Mouse (Mus musculus) kidney, embryonic 16.5 days (tissue): ENCODE data around the gene Vdr. TPM values are rescaled to one million over a fixed set of nuclear protein-coding genes. Genes with fewer than 3 reads are reported as not detected.

ENCODE experiments used
- ATAC-seq: fragments of 200-750 bp; cut with Nextera tagmentation; 2 replicates; pipeline ENCODE4 v1.8.0; 2017; ENCODE audit warnings: moderate TSS enrichment; ENCODE audit not compliant: low FRiP score, low TSS enrichment
- H3K27ac ChIP-seq: fragments of 300-500 bp; sonication (generic); 2 replicates; pipeline ENCODE4 v1.5.1; 2014; ENCODE audit warnings: low read length
- H3K27me3 ChIP-seq: fragments of 300-500 bp; sonication (generic); 2 replicates; pipeline ENCODE4 v1.6.1; 2014; ENCODE audit warnings: low read length, control low read depth, mixed read lengths; ENCODE audit not compliant: insufficient read depth
- H3K36me3 ChIP-seq: fragments of 300-500 bp; sonication (generic); 2 replicates; pipeline ENCODE4 v1.6.1; 2014; ENCODE audit warnings: low read length, control low read depth, mixed read lengths; ENCODE audit not compliant: insufficient read depth
- H3K4me1 ChIP-seq: fragments of 300-500 bp; sonication (generic); 2 replicates; pipeline ENCODE4 v1.6.1; 2014; ENCODE audit warnings: low read length, control low read depth, mixed read lengths; ENCODE audit not compliant: insufficient read depth
- H3K4me2 ChIP-seq: fragments of 300-500 bp; sonication (generic); replicated peaks from 2 replicates; pipeline ENCODE4 v1.6.1; 2014; ENCODE audit warnings: low read depth, low read length
- H3K4me3 ChIP-seq: fragments of 300-500 bp; sonication (generic); 2 replicates; pipeline ENCODE4 v1.5.1; 2014; ENCODE audit warnings: mild to moderate bottlenecking, low read length
- H3K9ac ChIP-seq: fragments of 300-500 bp; sonication (generic); replicated peaks from 2 replicates; pipeline ENCODE4 v1.6.1; 2014; ENCODE audit warnings: low read length
- H3K9me3 ChIP-seq: fragments of 300-500 bp; sonication (generic); 2 replicates; pipeline ENCODE4 v1.6.1; 2016; ENCODE audit warnings: low read length, control low read depth
- WGBS: fragments of 180-500 bp; shearing (Covaris S2); extraction: QIAGEN DNeasy Blood & Tissue Kit; methylation state at CpG from one replicate; pipeline ENCODE4 v1.1.7; 2014; 5-methylcytosine and 5-hydroxymethylcytosine counted together
- polyA plus RNA-seq: library from polyadenylated mRNA; unstranded; fragments of >200 nt; fragmentation: Nextera tagmentation; extraction: Ambion mirVana; gene quantifications from 2 replicates; pipeline ENCODE4 v1.2.1, GENCODE M21; 2015

The Vdr gene
- polyA plus RNA-seq, 1 experiment from 2014 or later = 10.5 TPM

GRCm38 (mm10) chr15:97822545-97823228 lies 87.7 kb downstream of the Vdr start:
- Histone ChIP-seq H3K4me2 (peak overlapping the region; percentile 18; the same call in 1 of the 2 replicates), H3K4me3 (no peak overlapping the region), H3K9ac (peak overlapping the region; percentile 20; the same call in 1 of the 2 replicates), H3K36me3 (peaks cover 3% of the 10 kb centered on the region), H3K27ac (peak overlapping the region; percentile 86), H3K4me1 (peaks cover 73% of the 10 kb centered on the region), H3K27me3 (no peaks in the 10 kb centered on the region), H3K9me3 (no peaks in the 10 kb centered on the region)
- 32% methylated on average over 12 of the region's 12 CpGs for WGBS
- ATAC-seq = no peak

- peaks cover 3% of the 10 kb centered on the region for H3K36me3 ChIP-seq
- peak overlapping the region; percentile 86 for H3K27ac ChIP-seq
- no peak overlapping the region for H3K4me3 ChIP-seq
- no peaks in the 10 kb centered on the region for H3K9me3 ChIP-seq
- H3K4me2 ChIP-seq = no peak overlapping the region
- H3K4me1 ChIP-seq = peaks cover 68% of the 10 kb centered on the region
- no peak for ATAC-seq
- H3K27me3 ChIP-seq = no peaks in the 10 kb centered on the region
- H3K9ac ChIP-seq = 0 out of 2 replicates have a peak overlapping the region, but pooled peaks have one; percentile 14
- WGBS = 61% methylated on average over 6 of the region's 6 CpGs
Observed at GRCm38 (mm10) chr15:97821983-97822363, 88.5 kb downstream of the Vdr start.

- H3K9me3 ChIP-seq = no peaks in the 10 kb centered on the region
- H3K36me3 ChIP-seq = peaks cover 3% of the 10 kb centered on the region
- H3K4me2 ChIP-seq = peak overlapping the region; percentile 27
- 21% methylated on average over 10 of the region's 10 CpGs for WGBS
- H3K27me3 ChIP-seq = no peaks in the 10 kb centered on the region
- H3K4me3 ChIP-seq = no peak overlapping the region
- peak overlapping the region; percentile 86 for H3K27ac ChIP-seq
- peaks cover 64% of the 10 kb centered on the region for H3K4me1 ChIP-seq
- peak; percentile 40; the same call in 1 of the 2 replicates for ATAC-seq
- H3K9ac ChIP-seq = peak overlapping the region; percentile 34
Observed at GRCm38 (mm10) chr15:97821321-97821982, 89.0 kb downstream of the Vdr start.

- no peak overlapping the region for H3K4me3 ChIP-seq
- no peak overlapping the region for H3K9ac ChIP-seq
- no peaks in the 10 kb centered on the region for H3K9me3 ChIP-seq
- WGBS = 75% methylated on average over 9 of the region's 9 CpGs
- no peaks in the 10 kb centered on the region for H3K27me3 ChIP-seq
- ATAC-seq = no peak
- H3K36me3 ChIP-seq = peaks cover 7% of the 10 kb centered on the region
- H3K4me1 ChIP-seq = peaks cover 53% of the 10 kb centered on the region
- no peak overlapping the region for H3K27ac ChIP-seq
- no peak overlapping the region for H3K4me2 ChIP-seq
Observed at GRCm38 (mm10) chr15:97819937-97820336, 90.5 kb downstream of the Vdr start.

- peaks cover 49% of the 10 kb centered on the region for H3K4me1 ChIP-seq
Observed at GRCm38 (mm10) chr15:97816199-97816994, 94.0 kb downstream of the Vdr start.

GRCm38 (mm10) chr15:97815254-97815653 lies 95.2 kb downstream of the Vdr start:
- H3K9ac ChIP-seq = peak overlapping the region; percentile 16; the same call in 1 of the 2 replicates
- no peaks in the 10 kb centered on the region for H3K27me3 ChIP-seq
- H3K4me3 ChIP-seq = no peak overlapping the region
- H3K4me2 ChIP-seq = no peak overlapping the region
- no peak for ATAC-seq
- no peaks in the 10 kb centered on the region for H3K9me3 ChIP-seq
- H3K36me3 ChIP-seq = peaks cover 15% of the 10 kb centered on the region
- peak overlapping the region; percentile 81 for H3K27ac ChIP-seq
- WGBS = 94% methylated on average over 4 of the region's 4 CpGs
- peaks cover 39% of the 10 kb centered on the region for H3K4me1 ChIP-seq

More at GRCm38 (mm10) chr15:97816199-97816994, 94.0 kb downstream of the Vdr start:
- ATAC-seq = no peak
- H3K9ac ChIP-seq = no peak overlapping the region
- H3K9me3 ChIP-seq = no peaks in the 10 kb centered on the region
- H3K4me3 ChIP-seq = no peak overlapping the region
- H3K27me3 ChIP-seq = no peaks in the 10 kb centered on the region
- peaks cover 7% of the 10 kb centered on the region for H3K36me3 ChIP-seq
- H3K27ac ChIP-seq = no peak overlapping the region
- 88% methylated on average over 16 of the region's 17 CpGs for WGBS
- H3K4me2 ChIP-seq = no peak overlapping the region

- Histone ChIP-seq H3K36me3 (peaks cover 18% of the 10 kb centered on the region; the same call in 1 of the 2 replicates), H3K27ac (peak overlapping the region; percentile 81), H3K9me3 (no peaks in the 10 kb centered on the region), H3K4me3 (no peak overlapping the region), H3K27me3 (no peaks in the 10 kb centered on the region), H3K4me2 (no peak overlapping the region), H3K4me1 (peaks cover 37% of the 10 kb centered on the region), H3K9ac (0 out of 2 replicates have a peak overlapping the region, but pooled peaks have one; percentile 15)
- 45% methylated on average over 5 of the region's 5 CpGs for WGBS
- peak; percentile 54; the same call in 1 of the 2 replicates for ATAC-seq
Observed at GRCm38 (mm10) chr15:97814703-97815102, 95.7 kb downstream of the Vdr start.

- Histone ChIP-seq H3K9me3 (no peaks in the 10 kb centered on the region), H3K27ac (peak overlapping the region; percentile 1; the same call in 1 of the 2 replicates), H3K27me3 (no peaks in the 10 kb centered on the region), H3K36me3 (peaks cover 22% of the 10 kb centered on the region; the same call in 1 of the 2 replicates), H3K4me1 (peaks cover 35% of the 10 kb centered on the region), H3K9ac (0 out of 2 replicates have a peak overlapping the region, but pooled peaks have one; percentile 1), H3K4me2 (0 out of 2 replicates have a peak overlapping the region, but pooled peaks have one; percentile 10), H3K4me3 (no peak overlapping the region)
- peak; percentile 10; the same call in 1 of the 2 replicates for ATAC-seq
- 51% methylated on average over 21 of the region's 21 CpGs for WGBS
Observed at GRCm38 (mm10) chr15:97813452-97814204, 96.8 kb downstream of the Vdr start.

GRCm38 (mm10) chr15:97812875-97813274 lies 97.6 kb downstream of the Vdr start:
- H3K27ac ChIP-seq = peak overlapping the region; percentile 1; the same call in 1 of the 2 replicates
- H3K9ac ChIP-seq = no peak overlapping the region
- no peaks in the 10 kb centered on the region for H3K27me3 ChIP-seq
- H3K4me3 ChIP-seq = no peak overlapping the region
- H3K4me2 ChIP-seq = no peak overlapping the region
- no peaks in the 10 kb centered on the region for H3K9me3 ChIP-seq
- no peak for ATAC-seq
- peaks cover 29% of the 10 kb centered on the region; the same call in 1 of the 2 replicates for H3K36me3 ChIP-seq
- 71% methylated on average over 7 of the region's 7 CpGs for WGBS
- peaks cover 35% of the 10 kb centered on the region for H3K4me1 ChIP-seq
